Mouse (Mus musculus) lung, adult 2 months (tissue): ENCODE measurements around the gene Purb. TPM values are rescaled to one million over a fixed set of nuclear protein-coding genes. Genes with fewer than 3 reads are reported as not detected.

Experiments used
- DNase-seq: peaks from one replicate; pipeline ENCODE4 v3.0.0; 2022
- H3K4me1 ChIP-seq: fragments of 200-500 bp; 2 replicates; pipeline ENCODE4 v1.6.1; 2011; ENCODE audit warnings: low read length; ENCODE audit not compliant: control insufficient read depth, insufficient read depth
- H3K4me3 ChIP-seq: fragments of 200-500 bp; replicated peaks from 2 replicates; pipeline ENCODE3; 2011; ENCODE audit warnings: low read depth, mild to moderate bottlenecking, control low read depth, low read length; ENCODE audit errors: extremely low read depth
- CTCF ChIP-seq: fragments of 200-500 bp; IDR thresholded peaks from 2 replicates; pipeline ENCODE4 v1.5.1; 2011; ENCODE audit warnings: mild to moderate bottlenecking, low read length, control low read depth; ENCODE audit not compliant: insufficient read depth
- POLR2A ChIP-seq: fragments of 200-500 bp; IDR thresholded peaks from 2 replicates; pipeline ENCODE4 v1.6.1; 2011; ENCODE audit warnings: low read depth, mild to moderate bottlenecking, control low read depth, low read length, borderline replicate concordance; ENCODE audit errors: extremely low read depth
- WGBS: fragments of 180-500 bp; shearing (Covaris S2); methylation state at CpG from one replicate; pipeline ENCODE4 v1.1.7; 2018; 5-methylcytosine and 5-hydroxymethylcytosine counted together
- polyA plus RNA-seq: library from polyadenylated mRNA; depleted of rRNA; stranded (reverse); fragments of >200 nt; gene quantifications from 2 replicates; pipeline ENCODE4 v1.2.3, GENCODE M21; 2012; rRNA removed

The Purb gene
- 10.7 and 11.0 TPM in 2 replicates for polyA plus RNA-seq

DNA sequence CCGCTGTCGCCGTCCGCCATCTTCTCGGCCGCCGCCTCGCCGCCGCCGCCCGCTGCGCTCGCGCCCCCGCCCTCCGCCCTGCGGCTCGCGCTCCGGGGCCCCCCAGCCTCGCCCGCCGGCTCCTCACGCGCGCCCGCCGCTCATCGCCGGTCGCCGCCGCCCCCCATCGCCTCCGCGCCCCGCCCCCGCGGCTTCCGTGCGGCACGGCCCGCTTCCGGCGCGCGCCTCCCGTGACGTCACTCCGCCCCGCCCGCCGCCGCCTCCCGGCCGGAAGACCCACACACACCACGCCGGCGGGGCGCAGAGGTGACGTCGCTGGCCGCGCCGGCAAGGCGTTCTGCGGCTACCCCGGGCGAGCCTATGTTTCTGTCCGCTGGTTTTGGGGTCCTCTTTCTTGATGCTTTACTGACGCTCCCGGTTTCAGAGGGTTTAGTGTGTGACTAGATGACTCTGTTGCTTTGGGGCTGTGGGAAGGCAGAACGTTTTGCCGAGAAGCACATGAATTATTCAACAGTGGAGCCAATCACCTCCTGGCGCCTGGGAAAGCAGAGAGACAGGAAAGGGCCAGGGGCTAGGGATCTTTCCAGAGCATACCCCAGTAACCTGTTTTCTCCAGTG, at the start of gene Purb:
Gene Purb (minus strand): TSS at position 51 of the 618 bp plus-strand sequence.
- H3K4me3 ChIP-seq: peak within 1 kb of the TSS; percentile 95
- 11% methylated on average over 73 of the region's 76 CpGs for WGBS
- DNase-seq: peak; percentile 90
- H3K4me1 ChIP-seq: peaks cover 22% of the 10 kb centered on the region
- TF ChIP-seq CTCF (no peak), POLR2A (peak; percentile 86; the same call in 1 of the 2 replicates)

- no peak for DNase-seq
- WGBS: 85% methylated on average over 1 of the region's 1 CpGs
- TF ChIP-seq POLR2A (no peak), CTCF (no peak)
- Histone ChIP-seq H3K4me3 (no peak overlapping the region), H3K4me1 (no peaks in the 10 kb centered on the region)
These were observed 49.5 kb upstream of the Purb start for GRCm38 (mm10) chr11:6525241-6525640.

DNA sequence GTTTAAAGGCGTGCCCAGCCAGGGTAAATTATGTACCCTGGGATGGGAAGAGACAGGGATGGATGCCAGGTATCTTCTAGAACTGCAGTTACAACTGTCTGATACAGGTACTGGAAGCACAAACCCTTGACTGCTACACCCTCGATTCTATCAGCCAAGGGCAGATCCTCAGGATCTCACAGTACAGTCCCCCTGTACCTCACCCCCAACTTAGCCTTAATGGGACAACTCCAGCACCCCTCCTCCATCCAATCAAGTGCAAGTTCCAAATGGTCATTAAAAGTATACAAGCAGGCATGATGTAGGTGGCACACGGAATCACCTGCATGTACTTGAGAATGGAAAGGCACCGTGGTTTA, 49.1 kb upstream of the Purb start:
- DNase-seq: no peak
- Histone ChIP-seq H3K4me1 (no peaks in the 10 kb centered on the region), H3K4me3 (no peak overlapping the region)
- TF ChIP-seq POLR2A: no peak
- no peak for TF ChIP-seq CTCF
- 90% methylated on average over 4 of the region's 4 CpGs for WGBS

DNA sequence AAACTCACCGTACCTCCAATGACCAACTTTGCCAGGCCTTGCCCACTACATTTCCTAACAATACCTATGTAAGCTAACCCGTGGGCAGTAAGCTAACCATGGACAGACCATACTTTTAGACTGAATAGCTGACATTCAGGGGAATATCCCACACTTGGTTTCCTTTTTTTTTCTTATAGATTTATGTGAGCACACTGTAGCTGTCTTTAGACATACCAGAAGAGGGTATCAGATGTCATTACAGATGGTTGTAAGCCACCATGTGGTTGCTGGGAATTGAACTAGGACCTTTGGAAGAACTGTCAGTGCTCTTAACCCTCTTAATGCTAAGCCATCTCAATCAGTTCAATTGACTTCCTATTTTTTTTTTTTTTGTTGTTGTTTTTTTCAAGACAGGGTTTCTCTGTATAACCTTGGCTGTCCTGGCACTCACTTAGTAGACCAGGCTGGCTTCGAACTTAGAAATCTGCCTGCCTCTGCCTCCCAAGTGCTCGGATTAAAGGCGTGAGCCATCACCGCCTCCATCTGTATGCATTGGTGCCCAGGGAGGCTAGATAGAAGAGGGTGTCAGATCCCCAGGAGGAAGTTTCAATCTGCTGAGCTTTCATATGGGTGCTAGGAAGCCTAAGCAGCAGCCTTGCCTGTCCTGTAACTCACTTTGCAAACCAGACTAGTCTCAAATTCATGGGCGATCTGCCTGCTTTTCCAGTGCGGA, 48.6 kb upstream of the Purb start:
- Histone ChIP-seq H3K4me3 (no peak overlapping the region), H3K4me1 (no peaks in the 10 kb centered on the region)
- WGBS: 91% methylated on average over 8 of the region's 8 CpGs
- DNase-seq: no peak
- TF ChIP-seq CTCF: no peak
- no peak for TF ChIP-seq POLR2A

- Histone ChIP-seq H3K4me3 (no peak overlapping the region), H3K4me1 (no peaks in the 10 kb centered on the region)
- TF ChIP-seq POLR2A (no peak), CTCF (no peak)
- DNase-seq: no peak
- WGBS: 60% methylated on average over 1 of the region's 1 CpGs
These were observed 48.0 kb upstream of the Purb start for GRCm38 (mm10) chr11:6523662-6524088.

DNA sequence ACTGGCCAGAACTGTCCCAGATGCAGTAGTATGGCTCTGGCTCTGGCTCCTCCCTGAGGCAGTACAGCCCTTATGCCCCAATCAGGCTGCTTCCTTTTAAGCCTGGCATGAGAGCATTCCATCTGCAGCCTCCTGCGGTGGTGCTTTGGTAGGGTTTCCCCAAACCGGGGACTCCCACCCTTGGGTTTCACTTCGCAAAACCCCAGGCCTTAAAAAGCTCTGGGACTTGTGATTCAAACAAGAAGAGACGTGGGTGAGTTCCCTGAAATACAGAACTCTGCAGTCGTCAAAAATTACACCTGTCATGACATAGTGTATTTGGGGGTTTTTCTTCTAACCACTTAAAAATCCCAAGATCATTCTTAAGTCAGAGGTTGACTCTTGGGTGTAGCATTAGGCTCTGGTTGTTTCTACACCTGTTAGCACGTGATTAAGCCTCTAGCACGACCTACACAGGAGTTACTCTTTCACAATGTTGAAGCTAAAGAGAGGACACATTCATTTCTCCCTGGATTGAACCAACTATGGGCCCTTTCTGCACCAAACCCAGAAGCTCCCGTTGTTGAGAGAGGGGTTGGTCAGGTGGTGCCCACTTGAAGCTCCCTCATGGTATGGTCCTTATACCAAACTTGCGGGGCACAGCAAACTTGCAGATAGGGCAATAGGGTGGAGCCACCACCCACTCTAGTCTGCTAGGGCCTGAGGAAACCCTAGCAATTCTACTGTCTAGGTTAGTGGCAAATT, 47.2 kb upstream of the Purb start:
- 64% methylated on average over 9 of the region's 9 CpGs for WGBS
- DNase-seq: no peak
- Histone ChIP-seq H3K4me3 (no peak overlapping the region), H3K4me1 (no peaks in the 10 kb centered on the region)
- TF ChIP-seq POLR2A (no peak), CTCF (no peak)

- Histone ChIP-seq H3K4me1 (no peaks in the 10 kb centered on the region), H3K4me3 (peak within 1 kb of the TSS; percentile 62)
- WGBS: 56% methylated on average over 7 of the region's 7 CpGs
- TF ChIP-seq CTCF: no peak
- TF ChIP-seq POLR2A: peak; percentile 56; the same call in 1 of the 2 replicates
- no peak for DNase-seq
These were observed 44.9 kb upstream of the Purb start, which contains the start of gene Myo1g for GRCm38 (mm10) chr11:6520507-6521173. Gene Myo1g (minus strand): TSS chr11:6520965.

DNA sequence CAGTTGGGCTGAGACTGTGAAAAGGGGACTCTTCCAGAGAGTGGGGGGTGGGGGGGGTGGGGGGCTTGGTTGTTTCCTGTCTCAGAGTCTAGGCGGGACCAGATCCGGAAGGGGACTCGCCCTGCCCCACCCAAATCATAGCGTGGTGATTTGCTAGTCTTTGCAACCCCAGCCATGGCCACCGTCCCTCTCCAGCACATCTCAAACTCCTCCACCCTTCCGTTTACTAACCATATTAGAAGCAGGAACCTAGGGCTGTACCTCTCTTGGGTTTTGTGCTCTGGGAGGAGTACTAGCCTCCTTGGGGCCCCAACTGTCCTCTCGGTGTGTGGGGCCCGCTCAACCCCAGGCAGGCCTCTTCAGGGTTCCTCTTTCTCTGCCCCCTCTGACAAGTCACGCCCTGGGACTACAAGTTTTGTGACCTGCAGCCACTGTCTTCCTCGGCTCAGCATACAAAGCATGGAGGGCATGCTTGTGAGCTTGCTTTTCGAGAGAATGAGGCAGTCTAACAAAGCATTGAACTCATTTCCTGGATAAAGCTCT, 43.8 kb upstream of the Purb start:
- TF ChIP-seq CTCF (no peak), POLR2A (no peak)
- WGBS: 51% methylated on average over 11 of the region's 11 CpGs
- Histone ChIP-seq H3K4me1 (no peaks in the 10 kb centered on the region), H3K4me3 (peak overlapping the region; percentile 26)
- DNase-seq: no peak

DNA sequence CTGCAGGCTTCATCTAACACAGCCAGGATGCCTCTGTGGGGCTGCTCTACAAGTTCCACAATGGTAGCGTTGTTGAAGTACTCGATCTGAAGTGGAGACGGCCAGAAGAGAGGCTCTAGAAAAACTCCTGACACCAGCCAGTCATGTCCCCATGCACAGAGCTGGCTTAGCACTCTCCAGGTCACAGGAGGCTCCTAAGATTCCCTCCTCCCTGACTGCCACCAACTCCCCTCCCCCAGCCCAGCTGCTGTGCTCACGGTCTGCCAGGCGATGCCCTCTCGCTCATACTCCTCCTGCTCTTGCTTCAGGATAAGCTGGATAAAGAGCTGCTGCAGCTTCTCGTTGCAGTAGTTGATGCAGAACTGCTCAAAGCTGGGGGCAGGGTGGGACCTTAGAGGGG, 39.1 kb upstream of the Purb start:
- TF ChIP-seq CTCF (no peak), POLR2A (no peak)
- DNase-seq: no peak
- Histone ChIP-seq H3K4me3 (no peak overlapping the region), H3K4me1 (no peaks in the 10 kb centered on the region)
- WGBS: 42% methylated on average over 7 of the region's 7 CpGs
